Mouse (Mus musculus) gastrocnemius, postnatal 4 days (tissue): ENCODE measurements at regions not wholly inside any gene's neighbourhood (a gene's known extent, or its start where the extent isn't known, plus 50 kb on each side); places are given as distances from the start of the nearest gene placed in this dataset.
A peak's percentile ranks its signal among the peaks of the same experiment; 100 is the strongest.

Experiments
- DNase-seq, 2 experiments: peaks; one replicate each; pipeline ENCODE4 v3.0.0; 2021 to 2022; ENCODE audit warnings: low spot score in 2 of 2, mixed read lengths in 2 of 2

GRCm38 (mm10) chr12:106993011-106993410, 495.4 kb upstream of the 3110018I06Rik start:
- DNase-seq: no peak

GRCm38 (mm10) chr12:107010995-107011786, 477.2 kb upstream of the 3110018I06Rik start:
- DNase-seq: no peak

GRCm38 (mm10) chr12:107016801-107017200, 471.6 kb upstream of the 3110018I06Rik start:
- DNase-seq: no peak

GRCm38 (mm10) chr12:107021806-107022205, 466.6 kb upstream of the 3110018I06Rik start:
- DNase-seq: no peak

GRCm38 (mm10) chr12:107026821-107027220, 461.6 kb upstream of the 3110018I06Rik start:
- no peak for DNase-seq

GRCm38 (mm10) chr12:107027842-107028549, 460.4 kb upstream of the 3110018I06Rik start:
- no peak for DNase-seq

GRCm38 (mm10) chr12:107028985-107029384, 459.4 kb upstream of the 3110018I06Rik start:
- DNase-seq: no peak

GRCm38 (mm10) chr12:107036357-107036756, 452.1 kb upstream of the 3110018I06Rik start:
- DNase-seq: no peak

- DNase-seq: no peak
Measured at GRCm38 (mm10) chr12:107041927-107042652, 446.3 kb upstream of the 3110018I06Rik start.

- no peak for DNase-seq
Measured at GRCm38 (mm10) chr12:107046496-107046895, 441.9 kb upstream of the 3110018I06Rik start.

GRCm38 (mm10) chr12:107047059-107047531, 441.3 kb upstream of the 3110018I06Rik start:
- no peak for DNase-seq

- no peak for DNase-seq
Measured at GRCm38 (mm10) chr12:107050891-107051635, 437.4 kb upstream of the 3110018I06Rik start.

GRCm38 (mm10) chr12:107052136-107052535, 436.3 kb upstream of the 3110018I06Rik start:
- no peak for DNase-seq

- no peak for DNase-seq
Measured at GRCm38 (mm10) chr12:107056553-107056952, 431.9 kb upstream of the 3110018I06Rik start.

- DNase-seq: no peak
Measured at GRCm38 (mm10) chr12:107060514-107060913, 427.9 kb upstream of the 3110018I06Rik start.

GRCm38 (mm10) chr12:107067346-107067745, 421.1 kb upstream of the 3110018I06Rik start:
- DNase-seq: no peak

- DNase-seq: no peak
Measured at GRCm38 (mm10) chr12:107082541-107082940, 405.9 kb upstream of the 3110018I06Rik start.

GRCm38 (mm10) chr12:107085058-107085905, 403.1 kb upstream of the 3110018I06Rik start:
- no peak for DNase-seq

GRCm38 (mm10) chr12:107085906-107086655, 402.4 kb upstream of the 3110018I06Rik start:
- DNase-seq: peak in 1 of 2 experiments; percentile 20
